ENCODE assay signal across 8 mouse cellular contexts in the genomic region with DNA sequence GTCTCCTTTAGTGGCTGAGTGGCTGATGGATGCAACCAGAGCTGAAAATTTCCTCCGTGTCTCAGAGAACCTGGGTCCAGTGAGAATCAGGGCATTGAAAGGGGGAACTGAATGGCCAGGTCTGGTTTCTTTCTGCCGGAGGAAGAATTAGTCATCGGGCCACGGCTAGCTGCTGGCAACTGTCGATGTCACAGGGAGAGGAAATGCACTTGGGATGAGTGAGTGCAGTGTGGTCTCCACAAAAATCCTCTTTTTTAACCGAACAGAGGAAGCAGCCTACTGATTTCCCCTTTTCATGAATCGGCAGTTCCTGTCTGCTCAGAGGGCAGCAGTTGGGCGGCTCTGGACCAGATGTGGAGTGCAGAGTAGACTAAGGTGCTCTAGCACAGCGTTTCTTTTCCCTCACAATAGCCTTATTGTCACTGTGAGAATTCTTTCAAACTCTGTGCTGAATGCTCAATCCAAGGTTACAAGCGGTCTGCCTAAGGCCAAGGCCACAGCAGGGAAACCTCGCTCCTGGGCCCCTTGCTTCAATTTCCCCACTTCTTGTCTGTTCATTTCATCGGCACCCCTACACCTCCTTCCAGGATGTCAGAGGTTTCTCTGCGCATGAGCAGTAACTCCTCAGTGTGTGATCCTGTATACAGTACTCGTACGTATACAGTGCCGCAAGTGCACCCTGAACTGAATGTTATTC. TPM values are rescaled to one million over a fixed set of nuclear protein-coding genes. Genes with fewer than 3 reads are reported as not detected.
DNase-seq lines count a peak whose midpoint lies in the region; ATAC-seq and TF ChIP-seq lines count a peak whose summit lies in the region.

No protein-coding gene starts in this region.

- peak; percentile 62; the same call in 1 of the 2 replicates for ATAC-seq in intestine, embryonic 14.5 days (replicated peaks; ENCODE audit: low FRiP score, low TSS enrichment, low read depth)
- peak; percentile 77 for ATAC-seq in lung, postnatal 0 days
- peak; percentile 8; the same call in 1 of the 2 replicates for ATAC-seq in stomach, embryonic 14.5 days (ENCODE audit: insufficient number of reproducible peaks, insufficient read depth, low FRiP score, low read depth)

- no peak overlapping the region; the same call in 1 of the 2 replicates for H3K4me3 ChIP-seq in intestine, embryonic 14.5 days (ENCODE audit: low read depth, low read length)
- H3K4me3 ChIP-seq in lung, postnatal 0 days (ENCODE audit: low read depth, low read length), result no peak overlapping the region
- no peak overlapping the region for H3K4me3 ChIP-seq in stomach, embryonic 14.5 days (ENCODE audit: low read depth, low read length)

- H3K9me3 ChIP-seq in intestine, embryonic 14.5 days (ENCODE audit: control insufficient read depth, low read length), result 0 out of 2 replicates have a peak, but pooled peaks cover 6% of the 10 kb centered on the region
- H3K9me3 ChIP-seq in lung, postnatal 0 days (ENCODE audit: low read length), result no peaks in the 10 kb centered on the region
- H3K9me3 ChIP-seq in stomach, embryonic 14.5 days (ENCODE audit: control insufficient read depth, low read depth, low read length), result peaks cover 6% of the 10 kb centered on the region; the same call in 1 of the 2 replicates

- intact Hi-C loops in gastrocnemius, postnatal 14 days (cut with DNase I; ENCODE audit: low total_unique reads), result no loop called here

- DNase-seq in retina, postnatal 1 day, result peak; percentile 28
- no peak for DNase-seq in retina, embryonic 14.5 days (ENCODE audit: low spot score)
- peak; percentile 56 for DNase-seq in adrenal gland, postnatal 10 days
- peak; percentile 28 for DNase-seq in gastrocnemius, postnatal 14 days
- DNase-seq in intestine, embryonic 14.5 days (ENCODE audit: low spot score), result peak; percentile 65
- peak; percentile 69 for DNase-seq in lung, postnatal 0 days (ENCODE audit: low spot score)
- no peak for DNase-seq in layer of hippocampus, postnatal 10 days (ENCODE audit: low spot score in 2 of 2)

- peak; percentile 15; the same call in 1 of the 2 replicates for TF ChIP-seq EP300 in lung, postnatal 0 days (IDR thresholded peaks at IDR 0.05)

- H3K27ac ChIP-seq in intestine, embryonic 14.5 days (ENCODE audit: low read depth), result peak overlapping the region; percentile 61
- peak overlapping the region; percentile 32; the same call in 1 of the 2 replicates for H3K27ac ChIP-seq in lung, postnatal 0 days (ENCODE audit: low read length)
- peak overlapping the region; percentile 48; the same call in 1 of the 2 replicates for H3K27ac ChIP-seq in stomach, embryonic 14.5 days (ENCODE audit: low read length)

- peak overlapping the region; percentile 41 for H3K4me2 ChIP-seq in intestine, embryonic 14.5 days (ENCODE audit: low read length)
- H3K4me2 ChIP-seq in lung, postnatal 0 days (replicated peaks; ENCODE audit: low read depth, low read length), result peak overlapping the region; percentile 22
- peak overlapping the region; percentile 7; the same call in 1 of the 2 replicates for H3K4me2 ChIP-seq in stomach, embryonic 14.5 days (replicated peaks; ENCODE audit: low read depth, low read length)

- WGBS in intestine, embryonic 14.5 days, result 34% methylated on average over 16 of the region's 16 CpGs
- 22% methylated on average over 16 of the region's 16 CpGs for WGBS in lung, postnatal 0 days
- WGBS in stomach, embryonic 14.5 days, result 32% methylated on average over 16 of the region's 16 CpGs

- H3K27me3 ChIP-seq in intestine, embryonic 14.5 days (replicated peaks; ENCODE audit: control insufficient read depth, insufficient read depth, low read length), result no peaks in the 10 kb centered on the region
- H3K27me3 ChIP-seq in lung, postnatal 0 days (replicated peaks; ENCODE audit: insufficient read depth, low read length), result no peaks in the 10 kb centered on the region
- H3K27me3 ChIP-seq in stomach, embryonic 14.5 days (ENCODE audit: control insufficient read depth, insufficient read depth, low read length), result no peaks in the 10 kb centered on the region

- peaks cover 8% of the 10 kb centered on the region; the same call in 1 of the 2 replicates for H3K4me1 ChIP-seq in intestine, embryonic 14.5 days (replicated peaks; ENCODE audit: control insufficient read depth, insufficient read depth, low read length)
- peaks cover 6% of the 10 kb centered on the region; the same call in 1 of the 2 replicates for H3K4me1 ChIP-seq in lung, postnatal 0 days (ENCODE audit: insufficient read depth, low read depth, low read length)
- H3K4me1 ChIP-seq in stomach, embryonic 14.5 days (ENCODE audit: control insufficient read depth, insufficient read depth, low read length), result 0 out of 2 replicates have a peak, but pooled peaks cover 7% of the 10 kb centered on the region

- H3K36me3 ChIP-seq in intestine, embryonic 14.5 days (ENCODE audit: control insufficient read depth, insufficient read depth, low read length), result no peaks in the 10 kb centered on the region
- no peaks in the 10 kb centered on the region for H3K36me3 ChIP-seq in lung, postnatal 0 days (ENCODE audit: insufficient read depth, low read length)
- no peaks in the 10 kb centered on the region for H3K36me3 ChIP-seq in stomach, embryonic 14.5 days (ENCODE audit: control insufficient read depth, insufficient read depth, low read length)

- TF ChIP-seq CTCF in lung, postnatal 0 days (IDR thresholded peaks at IDR 0.05), result no peak

- peak overlapping the region; percentile 27; the same call in 1 of the 2 replicates for H3K9ac ChIP-seq in intestine, embryonic 14.5 days (ENCODE audit: low read length)
- H3K9ac ChIP-seq in lung, postnatal 0 days (replicated peaks; ENCODE audit: low read depth), result 0 out of 2 replicates have a peak overlapping the region, but pooled peaks have one; percentile 8
- no peak overlapping the region for H3K9ac ChIP-seq in stomach, embryonic 14.5 days (replicated peaks; ENCODE audit: low read depth, low read length)

RNA-seq across cellular contexts. Expression of a gene that starts 54.1 kb away (rescaled TPM):
- 10 to 100 TPM; 48.6 to 76.8 TPM for total RNA-seq in adrenal gland, postnatal 10 days (2021)
- total RNA-seq in gastrocnemius, postnatal 14 days (2021), result 10 to 100 TPM; 37.6 to 54.8 TPM
- 56.0 and 61.7 TPM in 2 replicates for polyA plus RNA-seq in intestine, embryonic 14.5 days (2014; fragmentation: Nextera tagmentation; extraction: Ambion mirVana)
- 145 and 158 TPM in 2 replicates for polyA plus RNA-seq in lung, postnatal 0 days (2015; fragmentation: Nextera tagmentation; extraction: Ambion mirVana)
- polyA plus RNA-seq in stomach, embryonic 14.5 days (2014; fragmentation: Nextera tagmentation; extraction: Ambion mirVana), result 55.1 and 62.7 TPM in 2 replicates
- 10 to 100 TPM; 65.0 to 72.0 TPM for total RNA-seq in layer of hippocampus, postnatal 10 days (2021)

Comparison
In these comparisons a context has a peak if more than half of its experiments do, and no peak if none do; other contexts are left out.
1. DNase-seq: peak in retina, postnatal 1 day (single experiment), adrenal gland, postnatal 10 days (single experiment), gastrocnemius, postnatal 14 days (single experiment), intestine, embryonic 14.5 days (single experiment) and lung, postnatal 0 days (single experiment); none in retina, embryonic 14.5 days (single experiment) and layer of hippocampus, postnatal 10 days (0 of 2).
2. ATAC-seq: peak in every context shown above with its lines; median percentile 77 in lung, postnatal 0 days; 62 in intestine, embryonic 14.5 days; 8 in stomach, embryonic 14.5 days.
3. Peak in every context shown above with its lines, with median percentiles within 50 percentile points of each other: H3K27ac ChIP-seq and H3K4me2 ChIP-seq.